Mouse (Mus musculus) activated CD4-positive, CD25-positive, alpha-beta regulatory T cell, adult 4 months (primary cell): Measurements from ENCODE around the gene Tipin. TPM values are rescaled to one million over a fixed set of nuclear protein-coding genes. Genes with fewer than 3 reads are reported as not detected.
"Not testable (repeated sequence)": the region's sequence is repeated elsewhere in the genome, so short reads cannot be mapped to it uniquely, and the experiment has no call there.

Experiments
- ATAC-seq: one replicate; pipeline ENCODE4 v1.8.0; 2017
- polyA plus RNA-seq, 2 experiments: library from polyadenylated mRNA; unstranded; fragments of 100-300 nt; shearing (Covaris generic); gene quantifications; one replicate each; pipeline ENCODE4 v1.2.1; 2017

The Tipin gene
- polyA plus RNA-seq = 10 to 100 TPM; 74.5 to 93.6 TPM

DNA sequence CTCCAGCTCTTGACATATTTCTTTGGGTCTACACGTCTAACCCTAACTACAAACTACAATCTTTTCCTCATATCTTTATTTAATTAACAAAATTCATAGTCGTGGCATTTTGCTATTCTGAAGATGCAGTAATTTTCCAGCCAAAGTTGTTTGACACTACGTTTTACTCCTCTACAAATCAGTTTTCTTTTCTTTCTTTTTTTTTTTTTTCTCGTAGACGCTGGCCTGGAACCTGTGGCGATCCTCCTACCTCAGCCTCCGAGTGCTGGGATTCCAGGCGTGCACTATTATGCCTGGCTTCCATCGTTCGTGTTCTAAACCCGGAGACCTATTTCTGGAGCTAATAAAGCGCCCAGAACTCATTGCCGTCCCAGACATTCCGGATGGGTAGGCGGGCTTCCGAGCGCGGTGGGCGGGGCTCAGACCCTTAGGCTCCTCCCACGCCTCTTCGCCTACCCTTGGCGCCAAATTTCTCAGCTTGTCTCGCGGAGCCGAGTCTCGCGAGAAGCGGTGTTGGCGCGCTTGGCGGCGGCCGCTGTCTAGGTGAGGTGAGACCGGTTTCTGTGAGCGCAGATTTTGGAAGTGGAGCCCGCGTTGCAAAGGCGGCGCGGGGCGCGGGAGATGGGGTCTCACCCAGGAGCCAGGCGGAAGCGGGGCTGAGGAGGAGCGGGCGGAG is at the start of gene Tipin:
Gene Tipin, plus strand, starts transcription at position 477 of the 676 bp plus-strand sequence.
- peak; percentile 98 for ATAC-seq

DNA sequence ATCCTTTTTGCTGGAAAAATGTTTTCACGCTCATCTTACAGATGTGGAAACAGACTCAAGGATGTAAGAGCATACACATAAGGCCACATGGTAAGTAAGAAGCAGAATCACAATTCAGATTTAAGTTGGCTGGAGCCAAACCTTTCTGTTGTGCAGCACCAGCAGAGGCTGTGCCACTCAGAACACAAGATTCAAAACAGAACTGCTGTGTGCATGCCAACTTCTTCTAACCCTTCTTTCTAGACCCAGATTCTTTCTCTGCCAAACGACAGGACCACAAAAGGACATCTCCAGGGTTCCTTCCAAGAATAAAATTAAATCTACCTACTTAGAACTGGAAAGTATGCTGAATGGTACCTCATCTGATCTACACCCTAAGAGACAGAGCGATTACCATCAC is 49.7 kb upstream of the Tipin start:
- no peak for ATAC-seq

DNA sequence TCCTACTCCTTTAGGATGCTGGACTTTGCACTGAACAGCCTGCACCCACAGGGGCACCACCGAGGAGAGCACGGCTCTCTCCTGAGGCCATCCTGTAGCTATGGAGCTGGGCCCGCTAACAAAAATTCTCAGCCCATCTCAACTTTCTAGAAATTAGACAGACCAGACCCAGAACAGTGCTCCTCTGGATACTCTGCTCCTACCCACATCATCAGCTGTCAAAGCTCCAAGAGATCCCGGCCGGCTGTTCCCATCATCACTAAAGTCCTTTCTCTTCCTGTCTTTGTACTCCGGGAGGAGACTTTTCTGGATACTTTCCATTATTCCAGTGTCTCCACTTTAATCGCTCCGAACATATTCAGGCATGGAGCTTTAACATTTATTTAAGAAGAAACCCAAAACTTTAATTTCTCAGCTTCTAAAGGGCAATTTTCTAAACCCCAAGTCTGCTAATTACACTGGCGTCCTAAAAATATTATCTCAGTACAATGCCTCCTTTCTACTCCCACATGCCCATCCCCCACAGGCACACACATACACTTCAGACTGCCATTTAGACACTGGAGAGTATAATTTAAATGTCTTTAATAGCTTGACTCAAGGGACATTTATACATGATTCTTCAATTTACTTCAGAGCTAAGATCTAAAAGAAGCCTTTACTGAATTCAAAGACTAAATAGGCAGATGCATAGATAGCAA is 49.0 kb upstream of the Tipin start:
- no peak for ATAC-seq

DNA sequence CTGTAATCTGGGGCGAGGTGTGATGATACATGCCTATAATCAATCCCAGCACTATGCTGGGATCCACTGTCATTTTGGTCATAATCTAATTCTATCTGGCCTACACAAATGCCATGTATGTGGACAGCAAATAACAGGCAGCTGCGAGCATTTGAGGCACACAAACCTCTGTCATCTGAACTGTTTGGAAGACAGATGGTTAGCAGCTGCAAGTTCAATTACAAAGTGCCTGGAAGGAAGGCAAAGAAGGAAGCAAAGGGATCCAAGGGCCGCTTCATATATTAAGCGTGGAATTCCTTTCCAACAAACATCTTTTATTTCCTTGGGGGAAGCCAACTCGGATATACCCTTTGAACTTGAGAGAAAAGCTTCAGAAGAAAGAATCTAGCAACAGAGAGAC is 47.7 kb upstream of the Tipin start:
- ATAC-seq = no peak

DNA sequence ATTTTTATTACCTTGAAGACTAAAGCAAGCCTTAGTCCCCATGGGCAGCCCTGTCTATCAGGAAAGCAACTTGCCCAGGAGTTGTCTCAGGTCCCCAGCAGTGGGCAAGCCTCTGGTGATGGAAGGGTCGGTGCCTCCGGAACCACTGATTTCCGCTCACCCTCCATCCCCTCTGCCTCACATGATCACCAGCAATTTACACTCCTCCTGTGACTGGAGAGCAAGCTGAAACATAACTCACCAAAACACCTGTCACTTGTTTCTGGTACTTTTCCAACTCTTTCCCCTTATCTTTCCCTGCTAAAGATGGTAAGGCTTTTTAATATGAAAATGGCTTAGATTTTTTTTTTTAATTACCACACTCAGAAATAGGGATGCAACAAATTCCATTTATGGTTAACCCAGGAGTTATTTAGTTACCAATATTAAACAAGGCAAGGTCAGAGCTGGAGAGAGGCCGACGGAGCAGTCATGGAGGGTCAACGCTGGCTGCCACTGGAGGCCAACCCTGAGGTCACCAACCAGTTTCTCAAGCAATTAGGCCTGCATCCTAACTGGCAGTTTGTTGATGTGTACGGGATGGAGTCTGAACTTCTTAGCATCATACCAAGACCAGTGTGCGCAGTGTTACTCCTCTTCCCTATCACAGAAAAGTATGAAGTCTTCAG is 46.5 kb upstream of the Tipin start, which contains the start of gene Uchl4:
Gene Uchl4, plus strand, starts transcription at position 434 of the 668 bp plus-strand sequence.
- no peak for ATAC-seq

DNA sequence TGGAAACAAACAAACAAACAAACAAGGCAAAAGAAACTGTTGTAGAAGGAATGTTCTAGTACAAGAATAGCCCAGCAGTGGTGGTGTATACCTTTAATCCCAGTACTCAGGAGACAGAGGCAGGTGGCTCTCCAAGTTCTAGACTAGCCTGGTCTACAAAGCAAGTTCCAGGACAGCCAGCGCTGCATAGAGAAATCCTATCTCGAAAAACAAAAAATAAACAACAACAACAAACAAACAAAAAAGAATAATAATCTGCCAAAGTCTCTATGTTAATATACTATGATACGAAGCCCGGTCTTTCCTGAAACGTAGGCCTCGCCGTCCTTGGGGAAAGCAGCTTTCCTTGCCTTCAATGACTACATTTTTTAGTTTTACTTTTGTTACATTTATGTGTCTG is 45.3 kb upstream of the Tipin start:
- no peak for ATAC-seq

DNA sequence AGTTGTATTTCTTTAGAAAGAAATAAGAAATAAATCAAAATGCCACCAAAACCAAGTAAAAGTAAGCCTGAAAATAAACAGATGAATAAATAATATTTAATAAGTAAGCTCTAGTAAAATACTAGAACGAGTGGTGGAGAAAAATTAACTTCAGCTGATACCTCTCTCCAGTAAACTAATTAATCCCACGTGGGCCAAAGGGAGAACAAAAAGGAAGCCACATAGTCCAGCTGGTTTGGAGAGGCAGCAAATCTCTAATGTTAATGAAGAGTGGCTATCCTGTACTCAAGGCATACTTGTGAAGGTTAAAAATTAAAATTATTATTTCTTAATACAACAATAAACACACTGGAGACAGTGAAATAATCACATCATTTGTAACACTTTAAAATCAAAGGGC is 41.3 kb upstream of the Tipin start:
- ATAC-seq = no peak

DNA sequence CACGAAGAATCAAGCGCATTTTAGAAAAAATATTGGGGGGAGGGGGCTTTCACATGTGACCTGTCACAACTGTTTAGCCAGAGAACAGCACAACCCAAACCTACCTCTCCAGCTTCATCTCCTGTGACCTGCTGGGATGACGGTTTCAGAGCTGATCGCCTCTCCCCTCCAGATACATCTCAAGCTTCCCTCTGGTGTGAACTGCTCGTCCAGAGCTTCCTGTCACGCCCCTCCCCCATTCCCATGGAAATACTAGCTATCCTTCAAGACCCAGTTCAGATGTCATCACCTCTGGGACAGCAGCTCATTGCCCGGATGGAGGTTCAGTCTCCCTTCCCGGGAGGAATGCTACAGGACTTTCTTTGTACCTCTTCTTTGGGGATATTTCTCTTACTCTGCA is 40.7 kb upstream of the Tipin start:
- ATAC-seq = no peak

DNA sequence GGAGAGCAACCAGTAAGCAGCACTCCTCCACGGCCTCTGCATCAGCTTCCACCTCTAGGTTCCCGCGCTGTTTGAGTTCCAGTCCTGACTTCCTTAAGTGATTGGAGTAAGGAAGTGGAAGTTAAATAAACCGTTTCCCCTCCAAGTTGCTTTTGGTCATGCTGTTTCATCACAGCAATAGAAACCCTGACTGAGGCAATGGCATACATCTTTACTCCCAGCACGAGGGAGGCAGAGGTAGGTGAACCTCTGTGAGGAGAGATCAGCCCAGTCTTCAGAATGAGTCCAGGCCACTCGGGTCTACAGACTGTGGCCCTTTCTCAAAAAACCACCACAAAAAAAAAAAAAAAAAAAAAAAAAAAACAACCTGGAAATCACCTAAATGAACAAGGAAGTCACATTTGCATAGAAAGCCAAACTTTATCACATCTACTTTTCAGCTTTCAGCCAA is 39.0 kb upstream of the Tipin start:
- ATAC-seq = no peak

DNA sequence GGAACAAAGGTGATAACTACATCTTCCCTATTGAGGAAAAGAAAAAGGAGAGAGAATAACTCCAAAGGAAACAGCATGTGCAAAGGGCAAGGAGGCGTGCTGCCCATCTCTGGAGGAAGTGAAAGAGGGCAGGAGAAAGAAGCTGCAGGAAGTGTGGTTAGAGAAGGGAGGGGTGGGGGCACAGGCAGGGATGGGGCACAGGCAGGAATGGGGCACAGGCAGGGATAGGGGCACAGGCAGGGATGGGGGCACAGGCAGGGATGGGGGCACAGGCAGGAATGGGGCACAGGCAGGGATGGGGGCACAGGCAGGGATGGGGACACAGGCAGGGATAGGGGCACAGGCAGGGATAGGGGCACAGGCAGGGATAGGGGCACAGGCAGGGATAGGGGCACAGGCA is 32.0 kb upstream of the Tipin start:
- no peak for ATAC-seq

DNA sequence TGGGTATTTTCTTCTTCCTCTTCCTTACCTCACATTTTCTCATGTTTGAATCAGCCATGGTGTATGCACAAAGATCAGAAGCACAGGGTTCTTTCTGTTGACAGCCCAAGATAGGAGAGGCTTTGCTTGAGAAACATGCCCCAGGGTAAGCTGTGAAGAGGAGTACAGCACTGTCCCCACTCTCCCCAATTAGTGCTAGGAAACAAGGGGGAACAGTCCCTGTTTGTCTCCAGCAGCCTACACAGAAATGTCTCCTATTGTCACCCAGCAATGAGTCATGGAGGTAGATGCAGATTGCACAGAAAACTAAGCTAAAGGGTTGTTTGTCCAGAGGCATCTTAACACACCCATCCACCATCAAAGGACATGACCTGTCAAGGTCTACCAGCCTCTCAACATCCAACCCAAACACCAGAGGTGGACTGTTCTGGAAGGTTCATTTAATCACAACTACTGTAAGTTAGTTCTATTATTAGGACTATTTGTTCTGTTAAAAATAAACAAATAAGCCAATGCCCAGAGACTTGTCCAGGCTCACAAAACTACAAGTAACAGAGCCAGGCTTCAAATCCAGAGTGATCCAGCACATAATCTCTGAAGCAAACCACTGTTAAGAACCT is 31.2 kb upstream of the Tipin start:
- no peak for ATAC-seq

DNA sequence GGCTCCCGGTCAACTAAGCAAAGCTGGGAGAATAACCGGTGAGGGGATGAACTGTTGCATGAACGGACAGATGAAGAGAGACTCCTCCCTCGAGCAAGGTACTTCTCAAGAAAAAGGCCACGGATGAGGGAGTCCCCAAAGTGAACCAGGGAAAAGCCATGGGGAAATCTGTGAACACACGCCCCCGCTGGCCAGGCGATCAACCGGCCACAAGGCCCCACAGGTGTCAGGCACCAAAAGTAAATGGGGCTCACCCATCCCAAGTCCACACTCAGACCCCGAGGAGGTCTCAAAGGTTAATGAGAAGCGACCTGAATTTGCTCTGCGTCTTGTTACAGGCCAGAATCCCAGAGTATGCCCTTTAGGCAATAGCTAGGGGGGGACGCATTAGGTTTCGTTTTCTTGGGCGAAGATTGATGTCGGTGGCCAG is 28.8 kb upstream of the Tipin start:
- peak; percentile 2 for ATAC-seq

DNA sequence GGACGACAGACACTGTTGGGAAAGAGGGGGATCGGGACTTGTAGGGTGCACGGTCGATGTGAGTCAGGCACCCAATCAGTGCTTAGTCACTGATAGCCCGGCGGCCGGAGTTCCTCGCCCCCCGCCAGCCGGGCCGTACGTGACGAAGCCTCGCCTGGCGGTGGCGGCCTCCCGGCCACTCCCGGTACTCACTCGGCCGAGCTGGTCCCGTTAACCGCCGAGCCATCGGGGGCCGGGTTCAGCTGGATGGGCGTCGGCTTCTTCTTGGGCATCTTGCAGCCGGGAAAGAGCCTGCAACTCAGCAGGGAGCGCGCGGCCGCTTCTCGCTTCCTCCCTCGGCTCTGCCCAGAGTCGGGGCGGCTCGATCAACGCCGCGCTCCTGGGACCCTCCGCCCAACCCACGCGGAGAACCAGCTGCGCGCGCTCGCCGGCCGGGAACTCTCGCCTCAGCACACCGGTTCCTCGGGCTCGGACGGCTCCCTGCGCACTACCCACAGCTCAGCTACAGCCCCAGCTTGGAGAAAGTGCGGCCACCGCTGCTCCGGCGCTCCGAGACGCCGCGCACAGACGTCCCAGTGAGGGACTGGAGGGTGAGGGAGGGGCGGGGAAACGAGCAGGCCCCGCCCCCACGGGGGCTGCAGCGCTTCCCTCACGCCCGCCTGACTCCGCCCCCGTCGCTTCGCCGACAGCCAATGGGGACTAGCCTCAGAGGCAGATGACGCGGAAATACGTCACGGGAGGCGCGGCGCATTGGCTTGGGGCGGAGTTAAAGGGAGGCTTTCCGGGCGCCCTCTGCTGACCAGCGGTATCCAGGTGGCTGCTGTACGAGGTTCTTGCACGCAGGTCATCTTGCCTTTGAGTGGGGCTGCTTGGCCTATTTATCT is 28.1 kb upstream of the Tipin start, which contains the start of gene Map2k1:
Gene Map2k1, minus strand, starts transcription at position 611 of the 884 bp plus-strand sequence.
- ATAC-seq = peak; percentile 95

DNA sequence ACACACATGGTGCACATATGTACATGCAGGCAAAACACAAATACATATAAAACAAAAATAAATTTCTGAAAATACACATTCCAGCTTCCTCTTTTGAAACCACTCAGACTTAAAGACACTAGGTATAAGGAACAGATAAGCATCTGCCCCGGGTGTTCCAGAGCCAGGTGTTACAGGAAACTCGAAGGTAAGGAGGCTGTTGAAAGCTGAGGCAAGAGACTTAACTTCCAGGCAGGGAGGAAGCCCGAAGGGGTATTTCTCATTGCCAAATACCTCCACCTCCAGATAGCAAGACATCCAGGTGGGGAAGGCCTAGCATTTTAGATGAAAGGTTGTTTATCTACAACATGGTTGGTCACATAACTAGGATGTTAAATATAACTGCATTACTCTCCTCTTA is 26.0 kb upstream of the Tipin start:
- no peak for ATAC-seq

DNA sequence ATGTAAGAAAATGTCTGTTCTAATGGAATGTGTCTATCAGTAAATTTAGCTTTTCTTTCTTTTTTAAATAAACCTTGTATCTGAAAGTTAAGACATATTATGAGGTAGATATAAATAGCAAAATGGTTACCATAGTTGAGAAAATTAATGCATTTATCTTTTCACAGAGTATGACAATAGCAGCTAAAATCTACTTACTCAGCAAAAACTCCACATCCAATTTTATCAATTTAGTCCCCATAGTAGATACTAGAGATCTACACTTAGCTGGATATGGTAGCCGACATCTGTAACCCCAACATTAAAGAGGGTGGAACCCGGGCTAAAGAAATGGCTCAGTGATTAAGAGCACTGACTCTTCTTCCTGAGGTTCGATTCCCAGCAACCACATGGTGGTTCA is 25.2 kb upstream of the Tipin start:
- no peak for ATAC-seq

DNA sequence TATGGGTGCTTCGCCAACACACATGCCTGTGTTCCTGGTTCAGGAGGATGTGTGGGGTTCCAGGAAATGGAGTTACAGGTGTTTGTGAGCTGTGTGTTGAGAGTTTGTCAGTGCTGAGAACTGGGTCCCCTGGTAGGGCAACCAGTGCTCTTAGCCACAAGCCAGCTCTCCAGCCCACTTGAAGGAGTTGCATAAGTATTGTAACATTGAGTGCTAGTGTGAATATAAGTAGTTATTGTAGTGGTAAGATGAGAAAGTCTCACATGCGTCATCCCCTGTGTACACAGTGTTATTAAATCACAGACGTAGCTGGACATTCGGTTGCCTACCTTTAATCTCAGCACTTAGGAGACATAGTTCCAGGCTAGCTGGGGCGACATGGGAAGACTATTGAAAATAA is 21.5 kb upstream of the Tipin start:
- ATAC-seq = no peak

DNA sequence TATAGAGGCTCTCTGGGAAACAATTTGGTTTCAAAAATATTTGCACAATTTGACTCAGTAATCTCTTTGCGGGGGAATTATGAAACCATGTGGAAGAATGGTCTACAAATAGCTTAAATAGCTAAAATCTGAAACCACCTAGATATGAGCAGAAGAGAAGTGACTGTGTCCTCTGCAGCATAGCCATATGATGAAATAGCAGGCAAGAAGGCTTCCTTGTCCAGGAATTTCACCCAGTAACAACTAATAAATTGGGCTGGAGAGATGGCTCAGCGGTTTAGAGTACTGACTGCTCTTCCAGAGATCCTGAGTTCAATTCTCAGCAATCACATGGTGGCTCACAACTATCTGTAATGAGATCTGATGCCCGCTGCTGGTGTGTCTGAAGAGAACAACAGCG is 20.4 kb upstream of the Tipin start:
- no peak for ATAC-seq

DNA sequence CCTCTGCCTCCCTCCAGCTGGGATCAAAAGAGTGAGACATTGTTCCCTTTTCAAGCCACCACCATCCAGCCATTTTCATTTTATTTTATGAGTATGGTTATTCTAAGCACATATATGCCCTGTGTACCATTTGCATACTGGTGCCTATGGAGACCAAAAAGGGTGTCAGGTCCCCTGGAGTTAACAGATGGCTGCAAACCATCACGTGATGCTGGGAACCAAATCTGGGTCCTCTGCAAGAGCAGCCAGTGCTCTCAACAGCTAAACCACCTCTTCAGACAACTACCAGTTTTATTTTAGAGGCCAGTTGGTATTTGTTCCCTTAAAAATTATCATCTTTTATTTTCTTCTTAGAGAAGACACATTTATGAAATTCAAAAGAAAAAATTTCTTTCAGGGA is 16.6 kb upstream of the Tipin start:
- no peak for ATAC-seq

DNA sequence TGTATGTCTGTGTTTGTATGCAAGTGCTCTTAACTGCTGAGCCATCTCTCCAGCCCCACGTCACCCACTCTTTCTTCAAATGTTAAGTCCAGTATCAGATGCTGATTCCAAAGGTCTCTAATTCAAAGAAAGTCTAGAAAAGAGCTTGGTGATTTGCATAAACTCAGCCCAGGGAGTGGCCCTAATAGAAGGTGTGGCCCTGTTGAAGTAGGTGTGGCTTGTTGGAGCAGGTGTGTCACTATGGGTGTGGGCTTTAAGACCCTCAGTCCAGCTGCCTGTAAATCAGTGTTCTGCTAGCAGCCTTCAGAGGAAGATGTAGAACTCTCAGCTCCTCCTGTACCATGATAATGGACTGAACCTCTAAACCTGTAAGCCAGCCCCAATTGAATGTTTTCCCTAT is 14.2 kb upstream of the Tipin start:
- ATAC-seq = no peak

DNA sequence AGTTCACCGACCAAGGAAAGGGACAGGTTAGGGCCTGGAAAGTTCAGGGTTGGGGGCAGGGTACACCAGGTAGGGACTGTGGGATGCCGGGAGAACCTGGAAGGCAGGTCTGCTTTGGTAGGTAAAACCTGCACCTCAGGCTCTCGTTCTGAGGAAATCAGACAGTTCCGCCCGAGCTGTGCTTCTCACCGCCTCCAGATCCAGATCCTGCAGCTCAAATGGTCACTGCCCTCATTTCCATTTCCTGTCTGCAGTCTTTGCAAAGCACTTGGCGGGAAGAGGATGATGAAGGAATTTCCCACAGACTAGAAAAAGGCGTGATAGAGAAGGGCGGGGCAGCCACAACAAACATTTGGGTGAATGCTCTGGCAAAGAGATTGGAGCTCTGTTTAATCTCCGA is 13.2 kb upstream of the Tipin start:
- no peak for ATAC-seq

DNA sequence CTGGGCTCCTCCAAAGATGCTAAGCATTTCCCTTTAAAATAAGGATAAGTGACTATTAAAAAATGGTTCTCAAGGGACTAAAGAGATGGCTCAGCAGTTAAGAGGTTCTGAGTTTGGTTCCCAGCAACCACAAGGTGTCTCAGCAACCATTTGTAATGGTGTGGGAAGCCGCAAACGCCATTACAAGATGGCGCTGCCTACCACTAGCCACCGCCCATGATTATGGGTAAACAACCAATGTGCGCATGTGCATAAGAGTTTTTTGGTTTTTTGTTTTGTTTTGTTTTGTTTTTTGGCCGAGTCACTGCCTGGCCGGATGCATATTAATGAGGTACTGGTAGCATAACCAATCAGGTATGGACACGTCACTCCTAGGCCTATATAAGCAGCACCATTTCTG is 12.5 kb upstream of the Tipin start:
- ATAC-seq = not testable (repeated sequence)

DNA sequence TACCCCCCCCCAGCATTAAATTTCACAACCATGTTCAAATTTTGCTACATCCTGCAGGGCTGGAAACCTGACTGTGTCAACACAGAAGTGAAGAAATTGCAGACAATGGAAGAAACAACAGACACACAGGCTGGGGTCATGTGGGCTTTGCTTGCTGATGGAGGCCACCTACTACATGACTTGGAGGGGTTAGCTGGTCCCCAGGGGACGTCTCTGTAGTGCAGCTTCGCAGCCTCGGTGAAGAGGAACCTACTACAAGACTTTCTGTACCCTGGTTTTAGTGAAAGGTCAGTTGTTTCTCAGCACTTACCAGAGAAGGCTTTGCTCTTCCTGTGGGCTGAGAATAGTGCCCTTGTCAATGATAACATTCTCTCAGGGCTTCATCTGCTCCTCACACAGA is 10.1 kb upstream of the Tipin start:
- no peak for ATAC-seq
